Mouse (Mus musculus) frontal cortex, postnatal 14 days (tissue): Measurements from ENCODE around the gene Tmem50b.

Source experiments
- DNase-seq, 2 experiments: peaks; one replicate each; pipeline ENCODE4 v3.0.0; 2022; ENCODE audit warnings: low spot score in 2 of 2

Gene Tmem50b

DNA sequence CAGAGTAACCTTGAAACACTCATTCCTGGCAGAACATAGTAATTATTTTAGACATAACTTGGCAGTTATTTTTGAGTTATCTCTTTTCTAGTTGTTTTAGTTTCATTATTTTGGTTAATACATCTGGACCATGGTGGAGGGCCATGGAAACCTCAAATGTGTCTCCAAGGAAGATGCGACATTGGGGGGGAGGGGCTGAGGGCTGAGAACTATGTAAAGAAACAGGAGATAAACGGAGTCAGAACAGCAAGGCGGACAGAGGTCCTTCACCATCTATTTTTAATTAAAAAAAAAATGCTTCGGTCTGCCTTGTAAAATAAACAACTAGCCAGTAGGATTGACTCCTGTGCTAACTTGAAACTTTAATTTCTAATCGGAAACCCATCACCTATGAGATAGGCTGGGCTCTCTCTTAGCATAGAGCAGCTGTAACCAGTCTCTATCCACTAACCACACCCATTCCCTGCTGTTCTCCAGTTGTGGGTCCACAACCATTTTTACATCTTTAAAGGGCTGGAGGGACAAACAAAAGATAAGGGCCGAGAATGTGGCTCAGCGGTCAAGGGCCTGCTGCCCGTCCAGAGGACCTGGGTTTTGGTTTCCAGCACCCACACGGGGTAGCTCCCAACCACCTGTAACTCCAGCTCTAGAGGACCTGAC is 32.2 kb downstream of the Tmem50b start:
- DNase-seq, result no peak

DNA sequence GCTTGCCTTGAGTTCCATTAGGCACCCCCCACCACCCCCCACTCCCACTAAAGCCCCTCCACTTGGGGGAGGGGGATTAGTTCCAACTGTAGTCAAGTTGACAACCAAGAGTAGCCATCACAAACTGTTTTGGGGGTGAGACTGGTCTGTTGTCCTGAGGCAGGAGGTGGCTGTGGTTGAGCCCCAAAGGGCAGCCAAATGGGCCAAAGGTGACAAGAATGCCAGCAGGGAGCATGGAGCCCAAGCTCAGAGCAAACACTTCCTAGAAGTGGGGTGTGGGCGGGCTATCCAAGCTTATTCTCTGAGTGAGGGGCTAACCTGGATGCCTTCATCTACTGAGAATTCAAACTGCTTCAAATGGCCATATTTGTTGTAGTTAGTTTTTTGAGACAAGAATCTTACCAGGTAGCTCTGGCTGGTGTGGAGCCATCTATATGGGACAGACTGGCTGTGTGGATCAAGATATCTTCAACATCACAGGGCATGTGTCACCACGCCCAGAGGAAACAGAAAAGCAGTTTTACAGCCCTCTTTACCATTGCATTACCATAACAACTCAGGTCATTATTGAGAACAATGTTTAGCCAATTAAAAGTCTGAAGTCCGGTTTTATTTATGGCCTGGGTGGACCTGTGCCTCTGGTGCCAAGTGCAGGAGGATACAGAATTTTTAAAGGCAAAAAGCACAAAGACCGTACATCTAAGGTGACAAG is 32.9 kb downstream of the Tmem50b start:
- DNase-seq, result no peak

DNA sequence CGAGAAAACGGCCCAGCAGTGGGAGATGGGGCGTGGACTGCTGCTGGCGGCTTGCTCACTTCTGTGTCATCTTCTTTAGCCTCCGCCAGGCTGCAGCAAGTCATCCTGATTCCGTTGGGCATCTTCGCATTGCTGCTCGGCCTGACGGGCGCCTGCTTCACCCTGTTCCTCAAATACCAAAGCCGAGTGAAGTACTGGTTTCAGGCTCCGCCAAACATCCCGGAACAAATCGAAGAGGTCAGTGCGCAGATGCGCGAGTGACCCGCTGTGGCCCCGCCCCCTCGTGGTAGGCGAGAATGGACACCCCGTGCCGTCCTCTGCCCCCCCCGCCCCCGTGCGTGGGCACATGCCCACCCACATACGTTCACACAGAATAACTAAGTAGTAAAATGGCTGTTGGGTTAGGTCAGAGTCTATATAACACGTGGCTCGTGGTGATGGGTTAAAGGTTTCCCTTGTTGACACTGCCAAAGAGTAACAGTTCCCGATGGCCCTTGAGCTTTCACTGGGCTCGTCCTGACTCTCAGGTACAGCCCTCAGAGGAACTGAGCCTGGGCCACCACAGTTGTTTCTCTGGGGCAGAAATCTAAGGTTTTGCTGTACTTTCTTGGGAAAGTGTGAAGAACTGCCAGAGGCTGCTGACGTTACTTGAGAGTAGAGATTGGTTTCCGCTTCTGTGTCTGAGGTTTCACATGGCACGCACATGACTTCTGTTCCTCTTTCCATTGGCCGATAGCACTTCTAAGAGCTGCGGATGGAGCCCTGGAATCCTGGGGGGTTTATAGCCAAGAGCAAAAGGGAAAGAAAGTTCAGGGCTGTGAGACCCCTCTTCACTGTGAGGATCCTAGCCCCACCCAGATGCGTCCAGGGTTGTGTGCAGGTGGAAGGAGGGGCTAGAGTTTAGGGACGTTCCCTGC is 35.8 kb downstream of the Tmem50b start:
- DNase-seq, result no peak

DNA sequence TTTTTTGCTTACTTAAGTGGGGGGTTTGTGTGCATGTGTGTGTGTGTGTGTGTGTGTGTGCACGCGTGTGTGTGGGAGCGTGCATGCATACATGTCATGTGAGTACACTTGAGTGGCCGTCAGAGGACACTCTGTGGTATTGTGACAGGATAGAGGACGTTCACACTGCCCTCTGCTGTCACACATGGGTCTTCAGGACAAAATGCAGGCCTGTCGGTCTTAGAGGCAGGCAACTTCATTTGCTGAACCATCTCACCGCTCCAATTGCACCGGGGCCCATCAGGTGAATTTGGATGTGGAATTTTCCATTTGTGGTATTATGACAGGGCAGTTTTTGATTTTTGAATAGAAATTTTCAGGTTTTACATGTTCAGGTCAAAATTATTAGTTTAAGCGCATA is 36.5 kb downstream of the Tmem50b start:
- DNase-seq, result no peak

DNA sequence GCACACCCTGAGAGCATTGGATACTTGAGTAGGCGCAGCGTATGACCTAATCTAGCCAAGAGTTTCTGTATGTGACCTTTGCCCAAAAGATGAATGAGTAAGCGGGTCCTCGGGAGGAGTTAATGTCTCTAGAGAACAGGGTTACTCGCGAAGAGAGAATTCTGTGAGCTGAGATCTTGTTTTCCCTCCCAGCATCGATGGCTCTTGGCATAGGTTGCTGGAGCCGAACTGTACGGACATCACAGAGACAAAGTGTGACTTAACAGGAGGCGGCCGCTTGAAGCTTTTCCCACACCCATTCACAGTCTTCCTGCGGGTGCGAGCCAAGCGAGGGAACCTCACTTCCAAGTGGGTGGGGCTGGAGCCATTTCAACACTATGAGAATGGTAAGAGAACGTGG is 39.9 kb downstream of the Tmem50b start:
- no peak for DNase-seq

DNA sequence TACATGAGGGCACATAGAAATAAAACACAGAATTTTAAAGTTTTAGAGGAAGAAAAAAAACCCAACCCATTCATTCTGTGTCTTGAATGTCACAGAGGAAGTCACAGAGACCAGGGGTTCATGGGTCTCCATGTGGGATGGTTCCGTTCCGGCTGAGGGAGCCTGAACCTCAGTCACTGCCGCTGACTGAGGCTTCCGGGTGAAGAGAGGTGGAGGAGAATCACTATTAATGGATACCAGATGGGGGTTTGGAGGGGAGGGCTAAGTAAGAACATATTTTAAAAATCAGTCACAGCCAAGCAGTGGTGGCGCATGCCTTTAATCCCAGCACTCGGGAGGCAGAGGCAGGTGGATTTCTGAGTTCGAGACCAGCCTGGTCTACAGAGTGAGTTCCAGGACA is 40.4 kb downstream of the Tmem50b start:
- no peak for DNase-seq

DNA sequence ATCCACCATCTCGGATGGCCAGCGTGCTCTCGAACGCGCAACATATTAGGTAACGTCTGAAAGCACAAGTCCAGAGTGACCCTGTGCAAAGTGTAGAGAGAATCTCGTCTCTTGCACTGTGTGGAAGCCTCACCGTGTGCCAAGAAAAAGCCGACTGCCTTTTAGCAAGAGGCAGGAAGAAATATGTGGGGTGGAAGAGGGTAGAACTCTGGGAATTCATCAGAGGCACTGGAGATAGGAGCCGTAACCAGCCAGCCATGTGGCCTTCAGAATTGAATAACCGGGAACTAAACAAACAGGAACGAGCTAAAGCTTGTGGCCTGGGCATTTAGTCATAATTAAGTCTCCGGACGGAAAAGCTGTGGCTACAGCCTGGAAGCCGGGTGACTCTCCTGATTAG is 40.9 kb downstream of the Tmem50b start:
- no peak for DNase-seq

DNA sequence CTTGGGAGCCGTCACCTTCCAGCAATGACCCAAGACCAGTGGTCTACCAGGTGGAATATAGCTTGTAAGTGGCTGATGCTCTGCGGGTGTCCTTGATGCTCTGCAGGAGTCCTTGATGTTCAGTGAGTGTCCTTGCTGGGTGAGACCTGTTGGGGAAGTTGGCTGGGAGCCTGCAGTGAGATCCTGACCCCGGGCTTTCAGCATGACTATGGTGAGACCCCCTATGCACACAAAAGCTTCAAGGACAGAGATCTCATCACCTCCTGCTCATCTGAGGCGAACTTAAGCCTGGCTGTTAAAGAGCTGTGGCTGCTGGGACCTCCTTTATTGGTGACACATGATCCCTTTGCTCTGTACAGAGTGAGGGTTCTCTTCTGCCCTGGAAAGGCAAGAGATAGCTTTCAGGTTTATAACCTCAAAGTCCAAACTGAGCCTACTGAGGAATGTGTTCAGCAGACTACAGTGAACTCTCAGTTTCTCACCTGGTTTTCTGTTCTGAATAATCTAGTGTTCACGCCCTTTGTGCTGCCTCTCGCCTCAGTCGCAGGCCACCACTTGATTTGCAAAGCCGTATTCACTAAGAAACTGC is 42.5 kb downstream of the Tmem50b start:
- DNase-seq, result no peak

DNA sequence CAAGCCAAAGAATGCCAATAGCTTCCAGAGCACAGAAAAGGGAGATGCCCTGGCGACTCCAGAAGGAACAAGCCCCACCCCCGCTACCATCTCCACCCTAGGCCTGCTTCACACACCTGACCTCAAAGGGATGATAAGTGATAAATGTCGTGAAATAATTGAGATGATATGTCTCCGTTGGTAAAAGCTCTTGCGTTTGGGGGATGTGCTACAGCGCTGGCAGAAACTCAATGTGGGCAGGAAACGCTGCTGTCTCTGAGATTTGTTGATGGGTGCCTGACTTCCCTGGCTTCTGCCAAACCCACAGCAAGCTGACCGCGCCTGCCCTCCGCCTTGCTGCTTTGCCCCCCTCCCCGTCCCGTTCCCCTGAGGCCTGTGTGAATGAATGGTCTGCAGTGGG is 44.0 kb downstream of the Tmem50b start:
- DNase-seq, result no peak

DNA sequence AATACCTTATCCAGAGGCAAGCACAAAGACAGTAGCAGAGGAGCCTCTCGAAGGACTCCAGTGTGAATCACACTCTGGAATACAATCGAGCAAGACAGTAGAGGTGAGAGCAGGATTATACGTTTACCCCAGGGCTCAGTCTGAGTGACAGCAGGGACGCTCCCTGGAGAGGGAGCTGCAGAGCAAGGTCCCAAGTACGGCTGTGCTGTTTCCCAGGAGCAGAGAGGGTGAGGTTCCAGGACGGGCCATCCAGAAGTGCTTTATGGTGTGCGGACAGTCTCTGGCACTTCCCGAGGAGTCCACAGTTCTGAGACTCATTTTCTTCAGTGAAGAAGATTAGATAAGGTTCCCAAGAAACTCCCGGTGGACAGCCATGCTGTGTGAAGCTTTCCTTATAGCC is 45.5 kb downstream of the Tmem50b start:
- no peak for DNase-seq

DNA sequence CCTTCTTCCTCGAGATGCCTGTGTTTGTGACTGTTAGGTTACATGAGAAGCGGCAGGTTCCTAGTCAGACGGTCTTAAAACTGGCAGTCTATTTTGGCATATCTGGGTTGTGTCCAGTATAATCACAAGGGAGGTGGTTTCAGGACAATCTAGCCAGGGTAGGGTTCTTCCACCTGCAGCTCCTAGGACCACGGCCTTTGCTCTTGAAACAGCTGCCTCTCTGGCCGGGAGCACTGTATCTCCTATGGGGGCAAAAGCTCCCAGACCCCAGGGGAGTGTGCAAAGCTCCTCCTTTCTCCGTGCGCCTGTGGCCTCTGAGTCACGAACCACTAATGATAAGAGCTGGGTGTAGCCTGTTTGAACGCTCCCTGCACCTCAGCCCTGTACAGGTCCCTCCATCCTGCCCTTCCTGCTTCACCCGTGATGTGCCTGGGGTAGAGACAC is 46.5 kb downstream of the Tmem50b start:
- no peak for DNase-seq

DNA sequence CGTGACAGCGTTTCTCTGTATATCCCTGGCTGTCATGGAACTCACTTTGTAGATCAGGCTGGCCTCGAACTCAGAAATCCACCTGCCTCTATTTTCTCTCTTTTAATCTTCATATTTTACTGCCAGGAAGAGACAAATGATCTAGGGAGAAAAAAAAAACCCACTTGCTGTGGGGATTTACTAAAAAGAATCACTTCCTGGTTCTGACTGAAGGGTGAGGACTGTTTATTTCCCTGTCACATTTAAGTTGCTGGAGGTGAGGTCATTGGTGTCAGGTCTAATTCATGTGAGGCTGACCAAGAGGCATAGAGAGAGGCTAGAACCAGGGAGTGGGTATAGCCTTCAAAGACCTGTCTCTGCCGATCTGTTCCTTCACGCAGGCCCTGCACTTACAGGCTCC is 48.0 kb downstream of the Tmem50b start:
- no peak for DNase-seq

DNA sequence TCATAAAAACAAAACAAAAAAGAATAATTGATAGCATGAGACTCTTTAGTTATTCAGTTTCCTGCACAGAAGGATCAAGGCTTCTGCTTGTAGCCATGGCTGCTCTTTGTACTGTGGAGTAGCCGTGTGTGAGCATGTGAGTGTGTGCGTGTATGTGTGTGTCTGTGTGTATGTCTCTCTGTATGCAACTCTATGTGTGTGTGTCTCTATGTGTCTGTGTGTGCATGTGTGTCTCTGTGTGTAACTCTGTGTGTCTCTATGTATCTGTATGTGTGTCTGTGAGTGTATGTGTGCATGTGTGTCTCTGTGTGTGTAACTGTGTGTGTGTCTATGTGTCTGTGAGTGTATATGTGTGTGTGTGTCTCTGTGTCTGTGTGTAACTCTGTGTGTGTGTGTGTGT is 48.6 kb downstream of the Tmem50b start:
- no peak for DNase-seq

DNA sequence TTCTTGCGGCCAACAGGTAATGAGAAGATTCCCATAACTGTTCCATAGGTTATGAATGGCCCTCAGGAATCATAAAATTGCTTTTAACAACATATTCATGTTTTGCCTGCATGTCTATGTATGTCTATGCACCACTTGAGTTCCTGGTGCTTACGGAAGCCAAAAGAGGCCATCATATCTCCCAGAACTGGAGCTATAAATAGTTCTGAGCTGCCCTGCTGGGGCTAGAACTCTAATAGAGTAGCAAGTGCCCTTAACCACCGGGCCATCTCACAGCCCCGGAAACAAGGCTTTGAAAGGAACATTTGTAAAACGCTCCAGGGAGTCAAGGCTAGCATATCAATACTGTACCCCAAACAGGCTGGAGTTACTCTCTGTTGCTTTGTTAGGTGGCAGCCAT is 49.0 kb downstream of the Tmem50b start:
- DNase-seq, result no peak

DNA sequence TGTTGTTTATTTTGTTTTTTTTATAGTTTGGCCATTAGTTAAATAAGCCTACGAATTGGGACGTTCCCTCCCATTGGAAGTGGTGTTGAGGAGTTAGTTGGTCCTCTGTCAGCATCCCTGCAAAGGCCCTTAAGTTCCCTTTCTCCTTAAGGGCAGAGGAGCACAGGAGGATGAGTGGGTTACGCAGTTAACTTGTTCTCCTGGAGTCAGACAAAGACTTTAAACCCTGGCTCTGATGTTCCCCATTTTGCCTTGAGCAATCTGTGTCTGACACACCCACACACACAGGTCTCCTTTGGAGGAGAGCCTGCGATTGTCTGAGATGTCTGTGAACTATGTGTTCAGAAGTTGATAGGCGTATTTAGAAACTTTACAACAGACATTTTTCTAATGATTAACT is 49.6 kb downstream of the Tmem50b start:
- no peak for DNase-seq

DNA sequence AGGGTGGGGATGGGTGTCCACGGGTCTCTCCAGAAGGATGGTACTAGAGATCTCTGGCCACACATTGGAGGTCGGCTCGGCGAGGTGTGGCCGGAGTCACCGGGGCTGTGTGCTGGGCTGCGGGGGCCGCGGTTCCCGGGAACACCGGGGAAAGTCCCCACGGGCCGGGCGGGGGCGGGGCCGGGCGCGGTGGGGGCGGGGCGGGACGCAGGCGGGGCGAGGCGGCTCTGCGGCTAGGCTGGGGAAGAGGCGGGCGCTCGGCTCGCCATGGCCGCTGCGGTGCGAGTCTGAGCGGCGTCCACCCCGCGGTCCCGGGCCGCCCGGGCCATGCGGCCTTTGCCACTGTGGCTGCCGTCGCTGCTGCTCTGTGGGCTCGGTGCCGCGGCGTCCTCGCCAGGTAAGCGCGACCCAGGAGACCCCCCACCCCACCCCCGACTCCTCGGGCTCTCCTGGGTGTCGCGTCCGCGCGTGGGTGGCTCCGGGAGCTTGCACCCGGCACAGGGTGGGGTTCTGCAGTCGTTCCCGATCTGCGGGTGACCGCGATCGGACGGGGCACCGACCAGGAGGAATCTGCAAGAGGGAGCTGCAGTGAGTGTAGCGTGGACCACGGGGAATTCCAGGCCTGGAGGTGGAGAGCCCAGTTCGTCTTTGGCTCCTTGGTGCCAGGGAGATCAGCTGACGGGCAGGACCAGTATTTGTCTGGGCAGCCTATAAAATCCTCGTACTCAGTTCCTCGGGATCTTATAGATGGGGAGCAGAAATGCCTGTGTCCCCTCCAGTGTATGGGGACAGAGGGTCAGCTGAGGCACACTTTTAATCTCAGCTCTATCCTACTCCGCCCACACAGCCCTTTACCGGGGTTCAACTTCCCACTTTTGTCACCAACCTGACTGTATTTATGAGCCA is 50.5 kb downstream of the Tmem50b start, which contains the start of gene Ifngr2:
Gene Ifngr2 (plus strand): TSS at position 237 of the 906 bp plus-strand sequence.
- DNase-seq, result no peak

DNA sequence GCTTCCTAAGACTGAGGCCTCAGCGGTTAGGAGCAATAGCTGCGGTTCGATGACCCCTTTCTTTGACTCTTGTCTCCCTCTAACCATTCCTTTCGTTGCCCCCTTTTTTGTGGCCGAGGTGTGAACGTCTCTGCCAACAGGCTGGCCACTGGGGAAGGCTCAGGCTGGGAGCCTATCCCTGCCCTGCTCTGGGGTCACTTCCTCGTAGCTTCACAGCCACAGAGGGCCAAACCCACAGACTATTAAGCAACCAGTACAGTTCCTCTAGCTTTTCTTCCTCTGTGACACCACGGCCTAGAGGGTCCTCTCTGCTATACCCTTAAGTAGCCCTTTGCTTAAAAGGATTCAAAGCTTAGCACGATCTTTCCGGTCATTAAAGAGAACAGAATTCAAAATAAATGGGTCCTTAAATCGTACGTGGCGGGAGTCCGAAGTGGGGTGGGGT is 51.2 kb downstream of the Tmem50b start:
- DNase-seq, result no peak

DNA sequence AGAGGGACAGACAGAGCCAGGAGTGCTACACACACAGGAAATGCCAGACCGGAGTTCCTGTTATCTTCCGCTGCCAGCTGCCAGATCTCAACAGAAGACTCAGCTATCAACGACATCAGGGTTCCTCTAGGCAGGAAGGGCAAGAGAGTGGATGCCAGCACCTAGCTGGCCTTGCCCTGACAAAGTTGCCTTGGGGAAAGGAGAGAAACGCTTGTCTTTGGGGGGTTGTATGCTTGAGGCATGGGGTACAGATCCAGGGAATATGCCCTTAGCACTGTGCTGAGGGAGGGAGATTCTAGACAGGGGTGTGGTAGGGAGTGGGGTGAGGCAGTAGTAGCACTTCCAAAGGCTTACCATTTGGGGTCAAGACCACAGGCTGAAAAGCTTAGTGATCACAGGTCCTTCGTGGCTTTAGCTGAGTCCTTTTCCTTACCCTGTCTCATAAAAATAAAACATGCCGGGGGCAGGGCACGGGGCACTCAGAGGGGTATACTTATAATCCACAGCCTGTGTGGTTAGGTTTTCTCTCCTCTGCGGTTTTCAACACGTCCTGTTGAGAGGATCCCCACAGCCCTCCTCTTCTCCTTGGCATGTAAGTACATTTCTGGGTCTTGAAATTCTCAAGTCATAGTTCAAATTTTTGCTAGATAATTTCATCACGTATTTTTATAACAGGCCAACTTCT is 51.9 kb downstream of the Tmem50b start:
- no peak for DNase-seq

DNA sequence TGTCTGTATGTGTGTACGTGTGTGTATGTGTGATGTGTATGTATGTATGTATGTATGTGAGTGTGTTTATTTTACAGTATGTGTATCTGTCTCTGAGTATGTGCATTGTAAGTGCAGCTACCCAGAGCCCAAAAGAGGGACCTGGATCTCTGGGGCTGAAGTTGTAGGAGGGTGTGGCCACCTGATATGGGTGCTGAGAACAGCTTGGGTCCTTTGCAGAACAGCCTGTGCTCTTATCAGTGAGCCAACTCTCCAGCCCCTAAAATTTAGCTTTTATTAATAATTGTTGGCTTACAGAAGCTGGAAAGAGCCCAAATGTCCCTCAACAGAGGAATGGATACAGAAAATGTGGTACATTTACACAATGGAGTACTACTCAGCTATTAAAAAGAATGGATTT is 54.0 kb downstream of the Tmem50b start:
- DNase-seq, result no peak

DNA sequence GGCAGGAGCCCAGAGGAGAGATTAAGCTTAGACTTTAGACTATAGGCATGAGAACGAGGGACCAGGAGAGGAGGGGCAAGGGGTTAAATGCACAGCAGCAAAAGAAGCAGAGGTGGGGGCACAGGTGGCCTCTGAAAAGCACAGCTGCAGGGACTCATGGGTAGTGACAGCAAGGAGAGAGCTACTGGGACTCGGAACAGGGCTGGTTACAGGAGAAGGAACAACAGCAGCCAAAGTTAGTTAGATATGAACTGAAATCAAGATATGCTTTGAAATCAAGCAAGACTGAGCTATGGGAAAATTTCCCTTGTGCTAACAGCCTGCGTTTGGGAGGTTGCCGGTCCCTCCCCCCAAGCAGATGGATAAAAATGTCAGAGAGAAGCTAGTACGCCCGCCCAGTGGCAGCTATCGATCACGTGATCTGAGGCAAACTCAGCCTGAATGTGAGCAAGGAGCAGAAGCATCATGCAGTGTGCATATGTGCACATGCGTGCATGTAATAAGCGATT is 56.0 kb downstream of the Tmem50b start:
- no peak for DNase-seq
